Mouse (Mus musculus) neural tube, embryonic 15.5 days (tissue): ENCODE data around the gene Uox. TPM values are rescaled to one million over a fixed set of nuclear protein-coding genes. Genes with fewer than 3 reads are reported as not detected.

Experiments used
- ATAC-seq: fragments of 200-750 bp; cut with Nextera tagmentation; 2 replicates; pipeline ENCODE4 v1.8.0; 2017; ENCODE audit warnings: mild to moderate bottlenecking, moderate TSS enrichment, moderate library complexity; ENCODE audit not compliant: low FRiP score
- H3K27ac ChIP-seq: fragments of 300-500 bp; sonication (generic); replicated peaks from 2 replicates; pipeline ENCODE4 v1.5.1; 2015; ENCODE audit warnings: mild to moderate bottlenecking, inconsistent platforms
- H3K27me3 ChIP-seq: fragments of 300-500 bp; sonication (generic); replicated peaks from 2 replicates; pipeline ENCODE4 v1.6.1; 2015; ENCODE audit warnings: inconsistent platforms
- H3K36me3 ChIP-seq: fragments of 300-500 bp; sonication (generic); 2 replicates; pipeline ENCODE4 v1.6.1; 2015; ENCODE audit warnings: inconsistent platforms
- H3K4me1 ChIP-seq: fragments of 300-500 bp; sonication (generic); 2 replicates; pipeline ENCODE4 v1.6.1; 2015; ENCODE audit warnings: inconsistent platforms
- H3K4me2 ChIP-seq: fragments of 300-500 bp; sonication (generic); 2 replicates; pipeline ENCODE4 v1.6.1; 2015; ENCODE audit warnings: inconsistent platforms, mild to moderate bottlenecking, moderate library complexity
- H3K4me3 ChIP-seq: fragments of 300-500 bp; sonication (generic); replicated peaks from 2 replicates; pipeline ENCODE4 v1.5.1; 2015; ENCODE audit warnings: mild to moderate bottlenecking, inconsistent platforms
- H3K9ac ChIP-seq: fragments of 300-500 bp; sonication (generic); replicated peaks from 2 replicates; pipeline ENCODE4 v1.6.1; 2015; ENCODE audit warnings: mild to moderate bottlenecking, inconsistent platforms
- H3K9me3 ChIP-seq: fragments of 300-500 bp; sonication (generic); replicated peaks from 2 replicates; pipeline ENCODE4 v1.6.1; 2016; ENCODE audit warnings: inconsistent platforms
- WGBS: fragments of 180-500 bp; shearing (Covaris S2); methylation state at CpG from one replicate; pipeline ENCODE4 v1.1.7; 2015; ENCODE audit warnings: mixed read lengths; 5-methylcytosine and 5-hydroxymethylcytosine counted together
- polyA plus RNA-seq: library from polyadenylated mRNA; unstranded; fragments of >200 nt; fragmentation: Nextera tagmentation; extraction: Ambion mirVana; gene quantifications from 2 replicates; pipeline ENCODE4 v1.2.1, GENCODE M21; 2015

Gene Uox
- polyA plus RNA-seq, 1 experiment from 2014 or later, result not detected

DNA sequence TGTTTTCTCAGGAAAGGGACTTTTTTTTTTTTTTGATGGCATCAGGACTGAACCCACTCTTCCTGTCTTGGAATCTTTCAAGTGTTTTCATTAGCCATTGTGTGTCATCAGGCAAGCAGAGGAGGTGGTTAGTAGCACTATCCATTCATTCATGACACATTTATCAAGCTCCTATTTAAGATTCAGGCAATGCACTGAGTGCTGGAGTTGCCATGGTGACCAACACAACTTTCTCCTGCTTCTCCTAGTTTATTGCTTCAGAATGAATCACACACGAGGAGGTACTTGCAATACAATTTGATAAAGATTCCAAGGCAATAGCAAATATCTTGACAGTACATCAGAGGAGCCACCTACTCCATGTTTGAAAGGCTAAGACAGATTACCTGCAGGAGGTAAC, 37.1 kb downstream of the Uox start:
- Histone ChIP-seq H3K27ac (peak overlapping the region; percentile 41; the same call in 1 of the 2 replicates), H3K36me3 (no peaks in the 10 kb centered on the region), H3K9me3 (no peaks in the 10 kb centered on the region), H3K27me3 (no peaks in the 10 kb centered on the region), H3K4me2 (no peak overlapping the region), H3K9ac (no peak overlapping the region), H3K4me1 (peaks cover 10% of the 10 kb centered on the region; the same call in 1 of the 2 replicates), H3K4me3 (no peak overlapping the region)
- ATAC-seq, result peak; percentile 77; the same call in 1 of the 2 replicates
- WGBS, result 8% methylated on average over 1 of the region's 1 CpGs

DNA sequence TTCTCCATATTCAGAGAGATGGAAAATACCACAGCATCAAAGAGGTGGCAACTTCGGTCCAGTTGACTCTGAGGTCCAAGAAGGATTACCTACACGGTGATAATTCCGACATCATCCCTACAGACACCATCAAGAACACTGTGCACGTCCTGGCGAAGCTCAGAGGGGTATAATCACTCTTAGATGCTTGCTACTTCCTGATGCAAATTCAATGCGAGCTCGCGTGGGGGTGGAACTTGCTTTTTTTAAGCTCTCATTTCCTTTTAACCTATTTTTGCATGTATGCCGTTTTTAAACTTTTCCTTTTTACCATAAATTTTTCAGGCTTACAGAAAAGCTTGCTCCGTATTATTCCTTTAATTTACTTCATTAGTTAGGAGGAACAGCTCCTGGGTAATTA, 40.1 kb downstream of the Uox start:
- no peaks in the 10 kb centered on the region for H3K9me3 ChIP-seq
- H3K9ac ChIP-seq, result no peak overlapping the region
- peaks cover 10% of the 10 kb centered on the region; the same call in 1 of the 2 replicates for H3K4me1 ChIP-seq
- no peaks in the 10 kb centered on the region for H3K27me3 ChIP-seq
- no peak overlapping the region for H3K27ac ChIP-seq
- 83% methylated on average over 10 of the region's 10 CpGs for WGBS
- H3K4me2 ChIP-seq, result no peak overlapping the region
- no peak overlapping the region for H3K4me3 ChIP-seq
- no peak for ATAC-seq
- H3K36me3 ChIP-seq, result no peaks in the 10 kb centered on the region

- no peak overlapping the region for H3K27ac ChIP-seq
- WGBS, result 75% methylated on average over 4 of the region's 4 CpGs
- peaks cover 10% of the 10 kb centered on the region; the same call in 1 of the 2 replicates for H3K4me1 ChIP-seq
- no peaks in the 10 kb centered on the region for H3K27me3 ChIP-seq
- H3K4me3 ChIP-seq, result no peak overlapping the region
- no peak for ATAC-seq
- no peaks in the 10 kb centered on the region for H3K9me3 ChIP-seq
- H3K9ac ChIP-seq, result no peak overlapping the region
- no peaks in the 10 kb centered on the region for H3K36me3 ChIP-seq
- no peak overlapping the region for H3K4me2 ChIP-seq
These were observed 41.0 kb downstream of the Uox start for GRCm38 (mm10) chr3:146611261-146611660.

GRCm38 (mm10) chr3:146611821-146612220, 41.6 kb downstream of the Uox start:
- H3K27ac ChIP-seq, result no peak overlapping the region
- no peaks in the 10 kb centered on the region for H3K36me3 ChIP-seq
- H3K9ac ChIP-seq, result no peak overlapping the region
- H3K27me3 ChIP-seq, result no peaks in the 10 kb centered on the region
- no peak for ATAC-seq
- no peak overlapping the region for H3K4me3 ChIP-seq
- 76% methylated on average over 4 of the region's 4 CpGs for WGBS
- peaks cover 10% of the 10 kb centered on the region; the same call in 1 of the 2 replicates for H3K4me1 ChIP-seq
- H3K9me3 ChIP-seq, result no peaks in the 10 kb centered on the region
- H3K4me2 ChIP-seq, result no peak overlapping the region

GRCm38 (mm10) chr3:146615496-146615895, 45.3 kb downstream of the Uox start, which contains the start of gene Dnase2b:
Dnase2b (minus strand) TSS chr3:146615596.
- WGBS, result 97% methylated on average over 4 of the region's 4 CpGs
- no peaks in the 10 kb centered on the region for H3K9me3 ChIP-seq
- no peak within 1 kb of the TSS for H3K27ac ChIP-seq
- no peak within 1 kb of the TSS for H3K9ac ChIP-seq
- H3K4me1 ChIP-seq, result no peaks in the 10 kb centered on the region
- H3K27me3 ChIP-seq, result no peaks in the 10 kb centered on the region
- H3K36me3 ChIP-seq, result no peaks in the 10 kb centered on the region
- ATAC-seq, result no peak
- H3K4me2 ChIP-seq, result no peak within 1 kb of the TSS
- H3K4me3 ChIP-seq, result no peak within 1 kb of the TSS

DNA sequence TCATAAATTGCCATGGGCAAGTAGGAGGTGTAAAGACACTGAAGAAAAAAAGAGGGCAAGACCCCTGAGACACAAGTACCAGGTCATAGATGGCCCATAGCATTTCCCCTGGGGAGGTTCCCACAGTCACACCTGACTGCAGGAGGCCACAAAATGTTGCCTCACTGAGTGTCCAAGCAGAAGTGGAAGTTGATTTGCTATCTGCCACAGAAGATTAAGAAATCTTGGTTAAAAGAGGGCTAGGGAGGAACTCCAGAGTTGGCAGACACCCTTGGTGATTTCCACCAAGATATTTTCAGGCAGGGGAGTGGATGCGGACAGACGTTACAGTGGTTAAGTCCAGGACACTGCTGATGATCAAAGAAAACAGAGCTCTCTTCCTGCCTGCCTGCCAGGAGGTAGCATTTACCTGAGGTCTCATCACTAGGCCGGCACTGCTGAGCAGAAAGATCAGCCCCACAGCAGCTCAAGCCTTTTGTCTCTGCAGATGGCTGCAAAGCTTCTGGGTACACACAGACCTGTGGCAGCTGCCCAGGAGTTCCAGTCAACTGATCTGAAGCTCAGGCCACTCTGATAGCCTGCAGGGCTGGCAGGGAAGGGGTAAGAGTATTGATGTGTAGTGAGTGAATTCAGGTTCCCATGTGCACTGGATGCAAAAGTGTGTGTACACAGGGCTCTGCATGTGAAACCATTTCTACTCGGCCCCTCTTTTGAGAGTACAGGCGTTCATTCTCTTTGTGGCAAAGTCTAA, 46.5 kb downstream of the Uox start:
- H3K9me3 ChIP-seq, result no peaks in the 10 kb centered on the region

DNA sequence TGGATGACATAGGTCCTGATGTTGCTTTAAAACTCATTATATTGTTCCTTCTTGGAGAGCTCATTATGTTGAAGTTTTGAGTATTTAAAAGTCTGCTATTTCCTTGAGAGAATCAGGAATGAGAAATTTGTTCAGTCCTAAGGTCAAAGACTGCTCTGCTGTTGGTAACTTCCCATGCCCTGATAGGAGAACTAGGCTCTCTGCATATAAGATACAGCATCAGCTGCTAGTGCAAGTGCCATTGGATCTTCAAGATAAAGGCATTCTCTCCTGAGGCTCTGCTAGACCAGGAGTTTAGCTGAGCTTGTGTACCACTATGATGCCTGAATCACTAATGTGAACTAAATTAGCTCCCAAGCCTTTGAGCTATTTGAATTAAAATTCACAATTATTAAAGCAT, 47.7 kb downstream of the Uox start:
- Histone ChIP-seq H3K9ac (no peak overlapping the region), H3K4me2 (no peak overlapping the region), H3K27me3 (no peaks in the 10 kb centered on the region), H3K36me3 (no peaks in the 10 kb centered on the region), H3K4me1 (no peaks in the 10 kb centered on the region), H3K9me3 (no peaks in the 10 kb centered on the region), H3K27ac (no peak overlapping the region), H3K4me3 (no peak overlapping the region)
- no peak for ATAC-seq

More for the DNA sequence above, 46.5 kb downstream of the Uox start:
- Histone ChIP-seq H3K27me3 (no peaks in the 10 kb centered on the region), H3K27ac (no peak overlapping the region), H3K36me3 (no peaks in the 10 kb centered on the region), H3K4me2 (no peak overlapping the region), H3K4me3 (no peak overlapping the region), H3K9ac (no peak overlapping the region), H3K4me1 (no peaks in the 10 kb centered on the region)
- 82% methylated on average over 5 of the region's 5 CpGs for WGBS
- no peak for ATAC-seq

DNA sequence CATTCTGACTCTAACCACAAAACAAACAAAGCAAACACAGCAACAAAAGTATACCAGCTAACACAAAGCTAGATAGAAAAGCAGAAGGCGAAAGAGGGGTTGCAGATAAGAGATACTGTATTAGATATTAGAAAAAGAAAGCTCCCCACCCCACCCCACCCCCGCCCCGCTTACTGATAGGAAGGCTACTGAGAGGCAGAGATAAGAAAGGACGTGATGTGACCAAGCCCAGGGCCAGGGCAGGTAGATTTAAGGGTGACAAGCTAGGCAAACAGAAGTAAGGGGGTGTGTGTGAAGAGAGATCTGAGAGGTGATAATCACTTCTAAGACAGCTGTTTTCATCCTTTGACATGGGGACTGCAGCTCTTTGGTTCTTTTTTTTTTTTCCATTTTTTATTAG, 48.1 kb downstream of the Uox start:
- ATAC-seq, result no peak
- H3K4me2 ChIP-seq, result no peak overlapping the region
- H3K9me3 ChIP-seq, result no peaks in the 10 kb centered on the region
- H3K4me1 ChIP-seq, result no peaks in the 10 kb centered on the region
- no peaks in the 10 kb centered on the region for H3K27me3 ChIP-seq
- no peak overlapping the region for H3K27ac ChIP-seq
- H3K9ac ChIP-seq, result no peak overlapping the region
- no peak overlapping the region for H3K4me3 ChIP-seq
- 80% methylated on average over 4 of the region's 4 CpGs for WGBS
- no peaks in the 10 kb centered on the region for H3K36me3 ChIP-seq

DNA sequence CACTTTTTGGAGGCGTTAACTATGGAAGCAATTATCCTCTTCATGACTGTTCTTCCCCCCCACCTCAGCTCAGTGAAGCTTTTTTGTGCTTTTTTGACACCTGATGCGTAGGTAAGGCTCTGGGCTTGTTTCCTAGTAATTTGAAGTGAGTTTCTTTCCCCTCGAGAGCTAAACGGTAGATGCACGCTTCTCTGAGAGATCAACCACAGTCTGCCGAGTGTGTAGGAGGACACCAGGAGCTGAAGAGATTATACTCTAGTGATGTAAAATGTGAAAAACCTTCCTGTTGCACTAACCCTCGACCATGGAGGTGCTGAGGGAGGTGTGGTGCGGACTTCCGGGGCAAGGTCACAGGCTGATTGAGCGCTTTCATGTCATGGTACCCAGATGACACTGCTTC, 49.9 kb downstream of the Uox start:
- Histone ChIP-seq H3K27me3 (no peaks in the 10 kb centered on the region), H3K4me2 (no peak overlapping the region), H3K4me3 (no peak overlapping the region), H3K9me3 (no peaks in the 10 kb centered on the region), H3K9ac (no peak overlapping the region), H3K36me3 (no peaks in the 10 kb centered on the region), H3K27ac (0 out of 2 replicates have a peak overlapping the region, but pooled peaks have one; percentile 24), H3K4me1 (no peaks in the 10 kb centered on the region)
- 89% methylated on average over 10 of the region's 10 CpGs for WGBS
- ATAC-seq, result no peak

GRCm38 (mm10) chr3:146620555-146621249, 50.5 kb downstream of the Uox start:
- Histone ChIP-seq H3K9ac (no peak overlapping the region), H3K27ac (0 out of 2 replicates have a peak overlapping the region, but pooled peaks have one; percentile 24), H3K9me3 (no peaks in the 10 kb centered on the region), H3K36me3 (no peaks in the 10 kb centered on the region), H3K4me2 (no peak overlapping the region), H3K4me3 (no peak overlapping the region), H3K4me1 (no peaks in the 10 kb centered on the region), H3K27me3 (no peaks in the 10 kb centered on the region)
- peak; percentile 50; the same call in 1 of the 2 replicates for ATAC-seq
- 80% methylated on average over 14 of the region's 14 CpGs for WGBS

GRCm38 (mm10) chr3:146621966-146622365, 51.7 kb downstream of the Uox start:
- Histone ChIP-seq H3K36me3 (no peaks in the 10 kb centered on the region), H3K4me1 (no peaks in the 10 kb centered on the region), H3K9me3 (no peaks in the 10 kb centered on the region), H3K4me3 (no peak overlapping the region), H3K27me3 (no peaks in the 10 kb centered on the region), H3K9ac (no peak overlapping the region), H3K4me2 (no peak overlapping the region), H3K27ac (no peak overlapping the region)
- ATAC-seq, result no peak
- WGBS, result 83% methylated on average over 11 of the region's 11 CpGs

GRCm38 (mm10) chr3:146625766-146626165, 55.5 kb downstream of the Uox start:
- no peaks in the 10 kb centered on the region for H3K36me3 ChIP-seq

More at GRCm38 (mm10) chr3:146625766-146626165, 55.5 kb downstream of the Uox start:
- H3K9ac ChIP-seq, result no peak overlapping the region
- no peak for ATAC-seq
- no peaks in the 10 kb centered on the region for H3K27me3 ChIP-seq
- H3K27ac ChIP-seq, result no peak overlapping the region
- H3K9me3 ChIP-seq, result no peaks in the 10 kb centered on the region
- 95% methylated on average over 4 of the region's 4 CpGs for WGBS
- no peak overlapping the region for H3K4me2 ChIP-seq
- no peak overlapping the region for H3K4me3 ChIP-seq
- no peaks in the 10 kb centered on the region for H3K4me1 ChIP-seq
